Mouse (Mus musculus) spleen, adult 2 months (tissue): ENCODE results near the gene Lsm11. TPM values are rescaled to one million over a fixed set of nuclear protein-coding genes. Genes with fewer than 3 reads are reported as not detected.

Source experiments
- DNase-seq, 2 experiments: peaks; one replicate each; pipeline versions ENCODE4 v3.0.0 to v3.0.0-alpha.2; 2012 to 2021; ENCODE audit warnings: low spot score in 2 of 2, low read depth in 1 of 2
- H3K27ac ChIP-seq: fragments of 200-500 bp; 2 replicates; pipeline ENCODE4 v1.5.1; 2012; ENCODE audit warnings: low read length, inconsistent platforms; ENCODE audit not compliant: insufficient read depth
- H3K27me3 ChIP-seq: fragments of 200-500 bp; 2 replicates; pipeline ENCODE4 v1.6.1; 2012; ENCODE audit warnings: mild to moderate bottlenecking, moderate library complexity, low read length, inconsistent platforms; ENCODE audit not compliant: control insufficient read depth, insufficient read depth
- H3K36me3 ChIP-seq: fragments of 200-500 bp; 2 replicates; pipeline ENCODE4 v1.6.1; 2012; ENCODE audit warnings: mild to moderate bottlenecking, low read length, inconsistent platforms; ENCODE audit not compliant: control insufficient read depth, insufficient read depth
- H3K4me1 ChIP-seq: fragments of 200-500 bp; 2 replicates; pipeline ENCODE4 v1.6.1; 2011; ENCODE audit warnings: inconsistent platforms; ENCODE audit not compliant: control insufficient read depth, insufficient read depth, insufficient read length
- H3K4me3 ChIP-seq: fragments of 200-500 bp; 2 replicates; pipeline ENCODE4 v1.5.1; 2011; ENCODE audit warnings: mild to moderate bottlenecking, inconsistent platforms; ENCODE audit not compliant: insufficient read depth, insufficient read length; ENCODE audit errors: extremely low read depth
- CTCF ChIP-seq: fragments of 200-500 bp; IDR thresholded peaks from 2 replicates; pipeline ENCODE4 v1.5.1; 2011; ENCODE audit warnings: mild to moderate bottlenecking, inconsistent platforms; ENCODE audit not compliant: insufficient read depth, insufficient read length, insufficient replicate concordance; ENCODE audit errors: extremely low read depth
- POLR2A ChIP-seq: fragments of 200-500 bp; IDR thresholded peaks from 2 replicates; pipeline ENCODE4 v1.6.1; 2011; ENCODE audit warnings: low read depth, low read length, inconsistent platforms
- WGBS: fragments of 180-500 bp; shearing (Covaris S2); methylation state at CpG from one replicate; pipeline ENCODE4 v1.1.7; 2018; 5-methylcytosine and 5-hydroxymethylcytosine counted together
- polyA plus RNA-seq: library from polyadenylated mRNA; depleted of rRNA; stranded (reverse); fragments of >200 nt; gene quantifications from 2 replicates; pipeline ENCODE4 v1.2.3, GENCODE M21; 2012

Lsm11 gene
- polyA plus RNA-seq, 1 experiment: 3.4 TPM

GRCm38 (mm10) chr11:45974466-45974865, 29.7 kb upstream of the Lsm11 start:
- Histone ChIP-seq H3K4me3 (no peak overlapping the region), H3K4me1 (no peaks in the 10 kb centered on the region), H3K36me3 (no peaks in the 10 kb centered on the region), H3K27ac (no peak overlapping the region), H3K27me3 (no peaks in the 10 kb centered on the region; the same call in 1 of the 2 replicates)
- DNase-seq: no peak
- TF ChIP-seq POLR2A (no peak), CTCF (no peak)
- WGBS: 90% methylated on average over 8 of the region's 8 CpGs

GRCm38 (mm10) chr11:45973635-45974034, 28.9 kb upstream of the Lsm11 start:
- Histone ChIP-seq H3K27me3 (no peaks in the 10 kb centered on the region; the same call in 1 of the 2 replicates), H3K4me3 (no peak overlapping the region), H3K27ac (no peak overlapping the region), H3K4me1 (no peaks in the 10 kb centered on the region), H3K36me3 (no peaks in the 10 kb centered on the region)
- DNase-seq: no peak
- 71% methylated on average over 5 of the region's 5 CpGs for WGBS
- TF ChIP-seq POLR2A (no peak), CTCF (no peak)

GRCm38 (mm10) chr11:45968466-45968865, 23.7 kb upstream of the Lsm11 start:
- DNase-seq: no peak
- Histone ChIP-seq H3K4me3 (no peak overlapping the region), H3K36me3 (no peaks in the 10 kb centered on the region), H3K27ac (no peak overlapping the region), H3K4me1 (no peaks in the 10 kb centered on the region), H3K27me3 (no peaks in the 10 kb centered on the region)
- no peak for TF ChIP-seq CTCF
- TF ChIP-seq POLR2A: no peak
- WGBS: 86% methylated on average over 3 of the region's 3 CpGs

- Histone ChIP-seq H3K4me1 (no peaks in the 10 kb centered on the region), H3K36me3 (no peaks in the 10 kb centered on the region), H3K4me3 (no peak overlapping the region), H3K27ac (no peak overlapping the region), H3K27me3 (no peaks in the 10 kb centered on the region)
- TF ChIP-seq POLR2A (no peak), CTCF (no peak)
- 71% methylated on average over 4 of the region's 4 CpGs for WGBS
- DNase-seq: no peak
Observed at GRCm38 (mm10) chr11:45966896-45967295, 22.2 kb upstream of the Lsm11 start.

- Histone ChIP-seq H3K4me1 (no peaks in the 10 kb centered on the region), H3K27ac (no peak overlapping the region), H3K27me3 (no peaks in the 10 kb centered on the region), H3K4me3 (no peak overlapping the region), H3K36me3 (no peaks in the 10 kb centered on the region)
- DNase-seq: peak in 1 of 2 experiments; percentile 17
- WGBS: 81% methylated on average over 5 of the region's 5 CpGs
- TF ChIP-seq POLR2A (no peak), CTCF (no peak)
Observed at GRCm38 (mm10) chr11:45960003-45960402, 15.3 kb upstream of the Lsm11 start.

GRCm38 (mm10) chr11:45959598-45959997, 14.9 kb upstream of the Lsm11 start:
- TF ChIP-seq CTCF (no peak), POLR2A (no peak)
- WGBS: 72% methylated on average over 3 of the region's 3 CpGs
- peak; percentile 23 to 34 for DNase-seq
- Histone ChIP-seq H3K36me3 (no peaks in the 10 kb centered on the region), H3K4me1 (no peaks in the 10 kb centered on the region), H3K4me3 (no peak overlapping the region), H3K27ac (no peak overlapping the region), H3K27me3 (no peaks in the 10 kb centered on the region)

- DNase-seq: peak; percentile 89 to 94
- peak within 1 kb of the TSS; percentile 97 for H3K27ac ChIP-seq
- TF ChIP-seq CTCF: 0 out of 2 replicates have a peak, but pooled peaks have one; percentile 3
- peak; percentile 4 for TF ChIP-seq POLR2A
- no peaks in the 10 kb centered on the region for H3K4me1 ChIP-seq
- H3K27me3 ChIP-seq: no peaks in the 10 kb centered on the region
- WGBS: under 1% methylated on average over 32 of the region's 32 CpGs
- H3K36me3 ChIP-seq: peaks cover 7% of the 10 kb centered on the region
- peak within 1 kb of the TSS; percentile 99 for H3K4me3 ChIP-seq
Observed at GRCm38 (mm10) chr11:45955127-45955627, 10.4 kb upstream of the Lsm11 start, which contains the start of gene Thg1l. Gene Thg1l (minus strand): TSS chr11:45955494.
